Mouse (Mus musculus): Measurements from ENCODE around the gene Git2.

- TF ChIP-seq CTCF (IDR thresholded peaks at IDR 0.05; ENCODE audit: borderline replicate concordance, extremely low read depth, insufficient read depth, insufficient read length) (no peak), POLR2A (IDR thresholded peaks at IDR 0.05; ENCODE audit: borderline replicate concordance, extremely low read depth, insufficient read depth, insufficient read length, poor library complexity, severe bottlenecking) (no peak)
These were observed 45.2 kb downstream of the Git2 start for GRCm38 (mm10) chr5:114730129-114730528.

Data from brain, embryonic 14.5 days (tissue).